Mouse (Mus musculus): Measurements from ENCODE around the gene Ctnna3.
"Not testable (repeated sequence)": the region's sequence is repeated elsewhere in the genome, so short reads cannot be mapped to it uniquely, and the experiment has no call there.

DNA sequence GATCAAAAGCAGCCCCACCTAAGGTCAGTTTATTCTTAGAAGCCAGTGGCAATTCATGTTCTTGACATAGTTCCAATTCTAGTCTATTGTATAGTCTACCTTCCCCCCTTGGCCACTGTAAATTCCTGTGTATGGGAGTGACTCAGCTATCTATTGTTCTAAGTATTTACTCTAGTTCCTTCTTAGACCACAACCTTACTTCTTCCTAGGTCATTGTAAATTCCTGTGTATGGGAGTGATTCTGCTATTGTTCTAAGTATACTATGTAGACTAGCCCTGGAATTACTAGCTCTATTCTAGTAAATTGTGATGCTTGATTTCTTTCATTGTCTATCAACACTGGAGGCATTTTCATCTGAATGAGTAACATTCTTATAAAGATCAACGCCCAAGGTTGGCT is 1603.6 kb downstream of the Ctnna3 start:
- not testable (repeated sequence) for TF ChIP-seq CTCF (IDR thresholded peaks at IDR 0.05; ENCODE audit: borderline replicate concordance, extremely low read depth, insufficient read depth, insufficient read length); POLR2A (IDR thresholded peaks at IDR 0.05; ENCODE audit: borderline replicate concordance, extremely low read depth, insufficient read depth, insufficient read length, poor library complexity, severe bottlenecking)

Measured in brain, embryonic 14.5 days (tissue).